In the genomic region with DNA sequence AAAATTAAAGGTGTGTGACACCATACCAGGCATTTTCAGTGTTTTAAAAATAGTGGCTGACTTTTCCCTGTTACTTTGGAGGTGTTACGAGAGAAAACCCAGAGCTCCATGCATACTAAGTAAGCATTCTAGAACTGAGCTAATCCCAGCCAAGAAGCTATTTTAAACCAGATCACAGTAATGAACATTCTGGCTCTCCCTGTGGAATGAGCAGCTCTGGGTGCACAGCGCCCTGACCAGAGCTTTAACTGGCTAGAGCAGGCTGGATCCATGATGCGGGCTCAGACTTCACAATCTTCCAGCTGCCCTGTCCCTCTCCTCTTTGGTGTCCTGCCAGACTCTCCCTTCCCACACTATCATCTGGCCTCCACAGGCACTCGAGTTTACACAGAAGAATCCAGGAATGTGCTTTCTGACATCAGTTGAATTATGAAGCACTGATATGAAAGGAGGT, we compare ENCODE assay signal across 9 mouse cellular contexts. TPM values are rescaled to one million over a fixed set of nuclear protein-coding genes. Genes with fewer than 3 reads are reported as not detected.
DNase-seq lines count a peak whose midpoint lies in the region; ATAC-seq lines count a peak whose summit lies in the region.
"Had no signal": no experiment of that assay in that cellular context is flagged by ENCODE, and none has a peak within 500 bp of the region (broad histone marks: within the 10 kb centered on the region; RNA-seq: fewer than 3 reads in every experiment).

No protein-coding gene starts in this region.

- peaks cover 54% of the 10 kb centered on the region for H3K36me3 ChIP-seq in megakaryocyte, embryonic 14.5 days (replicated peaks; ENCODE audit: low read length)
- peaks cover 16% of the 10 kb centered on the region for H3K36me3 ChIP-seq in heart, embryonic 16.5 days (ENCODE audit: control insufficient read depth, insufficient read depth)
- no peaks in the 10 kb centered on the region; the same call in none of the 2 replicates for H3K36me3 ChIP-seq in liver, embryonic 16.5 days (ENCODE audit: control insufficient read depth, insufficient read depth)

- H3K9ac ChIP-seq in heart, embryonic 16.5 days (ENCODE audit: low read length) = peak overlapping the region; percentile 71
- H3K9ac ChIP-seq in liver, embryonic 16.5 days (ENCODE audit: low read depth, low read length) = no peak overlapping the region
- H3K9ac ChIP-seq: embryonic facial prominence, embryonic 12.5 days had no signal

- H3K4me1 ChIP-seq in megakaryocyte, embryonic 14.5 days = peaks cover 65% of the 10 kb centered on the region
- H3K4me1 ChIP-seq in heart, embryonic 16.5 days (ENCODE audit: control insufficient read depth, insufficient read depth, low read length) = peaks cover 38% of the 10 kb centered on the region
- peaks cover 11% of the 10 kb centered on the region for H3K4me1 ChIP-seq in liver, embryonic 16.5 days (ENCODE audit: control insufficient read depth, low read depth, low read length)
- H3K4me1 ChIP-seq: embryonic facial prominence, embryonic 12.5 days had no signal

- H3K9me3 ChIP-seq in megakaryocyte, embryonic 14.5 days = no peaks in the 10 kb centered on the region
- H3K9me3 ChIP-seq in heart, embryonic 16.5 days (replicated peaks; ENCODE audit: control insufficient read depth, low read length) = no peaks in the 10 kb centered on the region
- no peaks in the 10 kb centered on the region for H3K9me3 ChIP-seq in liver, embryonic 16.5 days (replicated peaks; ENCODE audit: control insufficient read depth, low read length)
- H3K9me3 ChIP-seq: embryonic facial prominence, embryonic 12.5 days had no signal

- no peak for ATAC-seq in megakaryocyte, adult 5-6 weeks (ENCODE audit: poor library complexity, severe bottlenecking)
- peak; percentile 86 for ATAC-seq in heart, embryonic 16.5 days (replicated peaks; ENCODE audit: extremely low read depth, insufficient read depth, low FRiP score)
- ATAC-seq in liver, embryonic 16.5 days (ENCODE audit: low read depth) = peak; percentile 40; the same call in 1 of the 2 replicates
- no peak for ATAC-seq in megakaryocyte-erythroid progenitor cell, adult 5-6 weeks (replicated peaks; ENCODE audit: low FRiP score, low TSS enrichment, poor library complexity, severe bottlenecking)

- no peaks in the 10 kb centered on the region for H3K27me3 ChIP-seq in megakaryocyte, embryonic 14.5 days (replicated peaks)
- H3K27me3 ChIP-seq in heart, embryonic 16.5 days (ENCODE audit: control insufficient read depth, insufficient read depth, low read length) = no peaks in the 10 kb centered on the region
- no peaks in the 10 kb centered on the region for H3K27me3 ChIP-seq in liver, embryonic 16.5 days (ENCODE audit: control insufficient read depth, insufficient read depth, low read depth, low read length)
- H3K27me3 ChIP-seq: embryonic facial prominence, embryonic 12.5 days had no signal

- H3K4me3 ChIP-seq in megakaryocyte, embryonic 14.5 days (replicated peaks) = peak overlapping the region; percentile 83
- H3K4me3 ChIP-seq in heart, embryonic 16.5 days (ENCODE audit: low read length) = peak overlapping the region; percentile 46; the same call in 1 of the 2 replicates
- no peak overlapping the region for H3K4me3 ChIP-seq in liver, embryonic 16.5 days (ENCODE audit: low read depth, low read length)
- H3K4me3 ChIP-seq: embryonic facial prominence, embryonic 12.5 days had no signal

- peak overlapping the region; percentile 59 for H3K4me2 ChIP-seq in heart, embryonic 16.5 days (ENCODE audit: low read depth, low read length)
- H3K4me2 ChIP-seq in liver, embryonic 16.5 days (ENCODE audit: low read depth, low read length) = no peak overlapping the region
- H3K4me2 ChIP-seq: embryonic facial prominence, embryonic 12.5 days had no signal

- peak overlapping the region; percentile 97 for H3K27ac ChIP-seq in heart, embryonic 16.5 days (ENCODE audit: low read length)
- no peak overlapping the region for H3K27ac ChIP-seq in liver, embryonic 16.5 days (ENCODE audit: low read length)
- H3K27ac ChIP-seq: embryonic facial prominence, embryonic 12.5 days had no signal

- peak; percentile 29 for DNase-seq in testis, postnatal 14 days (ENCODE audit: low spot score)
- DNase-seq in thymus, postnatal 10 days (ENCODE audit: low spot score in 2 of 2) = no peak
- DNase-seq in urinary bladder, adult 18-20 months (ENCODE audit: low spot score in 2 of 2) = no peak

- 28% methylated on average over 4 of the region's 4 CpGs for WGBS in heart, embryonic 16.5 days
- 67% methylated on average over 4 of the region's 4 CpGs for WGBS in liver, embryonic 16.5 days (ENCODE audit: insufficient replicate concordance)

RNA-seq across cellular contexts. Expression of a gene that starts 21.8 kb away (rescaled TPM):
- 2.8 and 20.2 TPM in 2 replicates for polyA plus RNA-seq in megakaryocyte, embryonic 14.5 days (2012; ENCODE audit: insufficient read depth, low replicate concordance)
- 14.3 and 16.3 TPM in 2 replicates for total RNA-seq in megakaryocyte, adult 5-6 weeks (2015)
- total RNA-seq in megakaryocyte, adult 5-6 weeks (2017) = 14.4 and 15.0 TPM in 2 replicates
- 43.1 and 44.5 TPM in 2 replicates for polyA plus RNA-seq in heart, embryonic 16.5 days (2015; fragmentation: Nextera tagmentation; extraction: Ambion mirVana)
- polyA plus RNA-seq in liver, embryonic 16.5 days (2015; fragmentation: Nextera tagmentation; extraction: Ambion mirVana) = 12.4 and 14.7 TPM in 2 replicates
- 37.7 and 39.4 TPM in 2 replicates for total RNA-seq in megakaryocyte-erythroid progenitor cell, adult 5-6 weeks (2014; fragmentation: Nextera tagmentation)
- total RNA-seq in megakaryocyte-erythroid progenitor cell, adult 5-6 weeks (2017) = 30.4 and 44.2 TPM in 2 replicates

RNA-seq across cellular contexts. Expression of a gene that starts 21.9 kb away (rescaled TPM):
- 3.1 and 8.1 TPM in 2 replicates for polyA plus RNA-seq in megakaryocyte, embryonic 14.5 days (2012; ENCODE audit: insufficient read depth, low replicate concordance)
- 1.0 and 1.5 TPM in 2 replicates for total RNA-seq in megakaryocyte, adult 5-6 weeks (2015)
- 0.98 and 1.3 TPM in 2 replicates for total RNA-seq in megakaryocyte, adult 5-6 weeks (2017)
- 40.4 and 41.9 TPM in 2 replicates for polyA plus RNA-seq in heart, embryonic 16.5 days (2015; fragmentation: Nextera tagmentation; extraction: Ambion mirVana)
- 7.4 and 8.2 TPM in 2 replicates for polyA plus RNA-seq in liver, embryonic 16.5 days (2015; fragmentation: Nextera tagmentation; extraction: Ambion mirVana)
- 10.0 and 10.3 TPM in 2 replicates for total RNA-seq in megakaryocyte-erythroid progenitor cell, adult 5-6 weeks (2014; fragmentation: Nextera tagmentation)
- 7.1 and 8.9 TPM in 2 replicates for total RNA-seq in megakaryocyte-erythroid progenitor cell, adult 5-6 weeks (2017)

RNA-seq across cellular contexts. Expression of a gene that starts 24.2 kb away (rescaled TPM):
- polyA plus RNA-seq in megakaryocyte, embryonic 14.5 days (2012; ENCODE audit: insufficient read depth, low replicate concordance) = 32.9 and 40.9 TPM in 2 replicates
- total RNA-seq in megakaryocyte, adult 5-6 weeks (2015) = 3.9 and 5.2 TPM in 2 replicates
- 3.4 and 5.1 TPM in 2 replicates for total RNA-seq in megakaryocyte, adult 5-6 weeks (2017)
- 79.0 and 87.5 TPM in 2 replicates for polyA plus RNA-seq in heart, embryonic 16.5 days (2015; fragmentation: Nextera tagmentation; extraction: Ambion mirVana)
- polyA plus RNA-seq in liver, embryonic 16.5 days (2015; fragmentation: Nextera tagmentation; extraction: Ambion mirVana) = 32.6 and 34.6 TPM in 2 replicates
- 39.0 and 40.3 TPM in 2 replicates for total RNA-seq in megakaryocyte-erythroid progenitor cell, adult 5-6 weeks (2014; fragmentation: Nextera tagmentation)
- total RNA-seq in megakaryocyte-erythroid progenitor cell, adult 5-6 weeks (2017) = 22.4 and 23.8 TPM in 2 replicates

RNA-seq across cellular contexts. Expression of a gene that starts 56.5 kb away (rescaled TPM):
- polyA plus RNA-seq in megakaryocyte, embryonic 14.5 days (2012; ENCODE audit: insufficient read depth, low replicate concordance) = 847 and 2,571 TPM in 2 replicates
- total RNA-seq in megakaryocyte, adult 5-6 weeks (2015) = 128 and 133 TPM in 2 replicates
- 36.2 and 69.0 TPM in 2 replicates for total RNA-seq in megakaryocyte, adult 5-6 weeks (2017)
- polyA plus RNA-seq in heart, embryonic 16.5 days (2015; fragmentation: Nextera tagmentation; extraction: Ambion mirVana) = 1,647 and 1,675 TPM in 2 replicates
- 389 and 415 TPM in 2 replicates for polyA plus RNA-seq in liver, embryonic 16.5 days (2015; fragmentation: Nextera tagmentation; extraction: Ambion mirVana)
- total RNA-seq in megakaryocyte-erythroid progenitor cell, adult 5-6 weeks (2014; fragmentation: Nextera tagmentation) = 337 and 365 TPM in 2 replicates
- total RNA-seq in megakaryocyte-erythroid progenitor cell, adult 5-6 weeks (2017) = 59.5 and 174 TPM in 2 replicates

Comparison
In these comparisons a context has a peak if more than half of its experiments do, and no peak if none do; other contexts are left out.
1. ATAC-seq: peak in heart, embryonic 16.5 days (single experiment) and liver, embryonic 16.5 days (single experiment); none in megakaryocyte, adult 5-6 weeks (single experiment) and megakaryocyte-erythroid progenitor cell, adult 5-6 weeks (single experiment).